Mouse (Mus musculus) heart, adult 2 months (tissue): ENCODE results near the gene Otol1. TPM values are rescaled to one million over a fixed set of nuclear protein-coding genes. Genes with fewer than 3 reads are reported as not detected.

Experiments used
- DNase-seq, 2 experiments: peaks; one replicate each; pipeline ENCODE4 v3.0.0; 2021
- H3K27ac ChIP-seq: fragments of 200-600 bp; 2 replicates; pipeline ENCODE4 v1.8.1; 2022
- H3K27me3 ChIP-seq: fragments of 200-500 bp; 2 replicates; pipeline ENCODE4 v1.6.1; 2012; ENCODE audit warnings: mild to moderate bottlenecking, low read length, inconsistent platforms, mixed read lengths; ENCODE audit not compliant: control insufficient read depth, insufficient read depth
- H3K36me3 ChIP-seq: fragments of 200-500 bp; 2 replicates; pipeline ENCODE4 v1.6.1; 2012; ENCODE audit warnings: low read length, inconsistent platforms; ENCODE audit not compliant: control insufficient read depth, insufficient read depth
- H3K4me1 ChIP-seq: fragments of 200-500 bp; 2 replicates; pipeline ENCODE4 v1.6.1; 2011; ENCODE audit warnings: low read length; ENCODE audit not compliant: control insufficient read depth, insufficient read depth
- H3K4me3 ChIP-seq: fragments of 200-600 bp; 2 replicates; pipeline ENCODE4 v1.8.1; 2022
- H3K79me2 ChIP-seq: fragments of 200-500 bp; replicated peaks from 2 replicates; pipeline ENCODE4 v1.6.1; 2012; ENCODE audit warnings: mild to moderate bottlenecking, inconsistent platforms, low read length, moderate library complexity, mixed read lengths; ENCODE audit not compliant: control insufficient read depth, insufficient read depth
- H3K9ac ChIP-seq: fragments of 200-500 bp; 2 replicates; pipeline ENCODE4 v1.6.1; 2012; ENCODE audit warnings: low read depth, mild to moderate bottlenecking, control low read depth, inconsistent platforms, low read length, mixed read lengths
- CTCF ChIP-seq: fragments of 200-600 bp; IDR thresholded peaks from 2 replicates; pipeline ENCODE4 v1.8.1; 2022; ENCODE audit warnings: antibody characterized with exemption, mild to moderate bottlenecking, moderate library complexity
- EP300 ChIP-seq: fragments of 200-500 bp; IDR thresholded peaks from 2 replicates; pipeline ENCODE4 v1.6.1; 2011; ENCODE audit warnings: low read depth, low read length, control low read depth; ENCODE audit not compliant: insufficient read depth
- POLR2A ChIP-seq: fragments of 200-500 bp; IDR thresholded peaks from 2 replicates; pipeline ENCODE4 v1.6.1; 2011; ENCODE audit warnings: mild to moderate bottlenecking, low read depth, low read length, control low read depth; ENCODE audit not compliant: insufficient read depth
- WGBS: fragments of 180-500 bp; shearing (Covaris S2); methylation state at CpG from one replicate; pipeline ENCODE4 v1.1.7; 2018; 5-methylcytosine and 5-hydroxymethylcytosine counted together
- intact Hi-C: fragments of 180-260 bp; cut with DNase I; formaldehyde crosslinking; loops from one replicate; pipeline ENCODE4 v1.15.1; 2025
- polyA plus RNA-seq: library from polyadenylated mRNA; depleted of rRNA; stranded (reverse); fragments of >200 nt; gene quantifications from 2 replicates; pipeline ENCODE4 v1.2.3, GENCODE M21; 2012; rRNA removed
- total RNA-seq, 2 experiments: library from RNA; stranded (reverse); gene quantifications; 2 replicates each; pipeline ENCODE4 v1.2.3; 2021

The Otol1 gene
- total and polyA plus RNA-seq, 3 experiments, result not detected

GRCm38 (mm10) chr3:70035593-70035992, 28.2 kb downstream of the Otol1 start:
- TF ChIP-seq EP300 (no peak), POLR2A (no peak), CTCF (peak; percentile 30)
- no peaks in the 10 kb centered on the region for H3K36me3 ChIP-seq
- H3K27ac ChIP-seq, result no peak overlapping the region
- H3K79me2 ChIP-seq, result no peaks in the 10 kb centered on the region
- no peak overlapping the region for H3K4me3 ChIP-seq
- intact Hi-C loops, result no loop called here
- no peak for DNase-seq
- H3K9ac ChIP-seq, result no peak overlapping the region
- no peaks in the 10 kb centered on the region for H3K4me1 ChIP-seq
- WGBS, result 38% methylated on average over 4 of the region's 4 CpGs
- H3K27me3 ChIP-seq, result no peaks in the 10 kb centered on the region

Other genes starting within 250 kb of the Otol1 start
- not detected for gene Sptssb, start 147.7 kb upstream of the Otol1 start, total RNA-seq
- gene Sptssb, start 147.7 kb upstream of the Otol1 start, polyA plus RNA-seq, result 0.41 TPM in 1 of 2 replicates, not detected in the other